Mouse (Mus musculus) effector memory CD4-positive, alpha-beta T cell, adult 7 months (primary cell): ENCODE data around the gene Il4i1. TPM values are rescaled to one million over a fixed set of nuclear protein-coding genes. Genes with fewer than 3 reads are reported as not detected.

Source experiments
- polyA plus RNA-seq: library from polyadenylated mRNA; unstranded; fragments of 100-300 nt; shearing (Covaris generic); gene quantifications from one replicate; pipeline ENCODE4 v1.2.1, GENCODE M21; 2017

The Il4i1 gene
- polyA plus RNA-seq = 0.23 TPM

DNA sequence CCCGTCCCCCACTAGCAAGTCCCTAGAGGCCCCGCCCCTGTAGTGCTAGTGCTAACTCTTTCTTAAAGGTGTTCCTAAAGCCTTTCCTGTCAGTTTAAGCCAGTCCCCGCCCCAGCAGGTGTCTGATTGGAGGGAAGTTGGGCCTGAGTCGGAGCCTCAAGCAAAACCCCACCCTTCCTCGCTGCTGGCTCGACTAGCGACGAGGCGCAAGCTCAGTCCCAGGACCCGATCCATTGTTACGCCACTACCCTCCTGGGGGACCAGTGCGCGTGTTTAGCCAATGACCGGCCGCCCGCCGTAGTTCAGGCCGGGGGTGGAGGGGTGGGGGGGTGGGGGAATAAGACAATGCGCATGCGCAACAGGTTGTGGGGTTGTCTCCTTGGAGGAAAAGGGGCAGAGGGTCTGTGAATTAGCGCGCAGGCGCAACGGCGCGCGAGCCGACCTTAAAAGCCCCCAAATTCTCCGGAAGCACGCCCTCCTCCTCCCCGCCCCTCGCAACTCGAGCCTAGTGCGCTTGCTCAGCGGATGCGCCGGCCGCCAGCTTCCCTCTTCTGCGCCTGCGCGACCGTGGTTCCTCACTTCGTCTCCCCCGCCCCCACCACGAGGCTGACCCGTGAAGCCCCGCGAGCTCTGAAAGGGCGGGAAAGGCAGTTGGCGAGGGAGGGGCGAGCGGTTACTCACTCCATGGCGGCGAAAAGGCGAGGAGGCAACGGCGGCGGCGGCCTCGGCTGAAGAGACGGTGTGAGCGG, at the start of gene Il4i1, which contains the start of gene Nup62:
Il4i1 (plus strand) TSS at position 667 of the 749 bp plus-strand sequence.
Nup62 (plus strand) TSS at position 368 of the 749 bp plus-strand sequence.

GRCm38 (mm10) chr7:44816470-44817021, 359 bp downstream of the Il4i1 start, which contains the start of gene Atf5:
Gene Atf5 (minus strand): TSS chr7:44816658.

DNA sequence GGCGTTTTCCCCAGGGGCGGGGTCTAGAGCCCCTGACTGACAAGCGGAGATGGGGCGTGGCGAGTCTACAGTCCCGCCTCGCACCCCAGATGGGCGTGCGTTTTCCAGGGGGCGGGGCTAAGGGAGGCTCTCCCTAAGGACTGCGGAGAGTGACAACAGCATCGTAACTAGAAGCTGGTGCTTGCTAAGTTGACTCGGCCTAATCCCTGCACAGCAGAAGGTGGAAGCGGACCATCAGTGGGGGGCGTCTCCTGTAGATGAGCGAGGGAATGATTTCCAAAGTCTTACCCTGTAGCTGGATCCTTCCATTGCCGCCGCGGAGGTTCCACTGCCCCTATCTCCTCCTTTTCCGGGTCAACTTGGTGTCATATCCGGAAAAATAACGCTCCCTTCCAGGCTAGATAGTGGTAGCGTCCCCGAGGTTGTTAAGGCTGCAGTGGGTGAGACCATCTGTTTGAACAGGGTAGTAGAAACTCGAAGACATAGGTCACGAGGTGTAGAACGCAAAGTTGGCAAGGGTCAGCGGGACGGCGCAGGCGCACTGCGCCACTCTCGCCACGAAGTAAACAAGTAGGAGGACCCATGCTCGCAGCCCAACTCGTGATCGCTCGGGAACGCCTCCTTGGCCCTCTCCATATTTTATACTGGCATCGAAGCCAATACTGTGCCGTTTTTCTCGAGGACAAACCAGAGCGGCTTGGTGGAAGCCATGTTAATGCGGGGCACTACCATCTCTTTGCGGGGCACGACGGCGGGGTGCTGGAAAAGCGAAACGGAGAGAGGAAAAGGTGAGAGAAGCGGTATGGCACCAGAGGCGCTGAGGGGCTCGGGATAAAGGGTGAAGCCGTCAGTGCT, 32.6 kb downstream of the Il4i1 start, which contains the start of the genes Akt1s1 and Tbc1d17:
Akt1s1 (plus strand) TSS at position 431 of the 855 bp plus-strand sequence.
Tbc1d17 (minus strand) TSS at position 519 of the 855 bp plus-strand sequence.

DNA sequence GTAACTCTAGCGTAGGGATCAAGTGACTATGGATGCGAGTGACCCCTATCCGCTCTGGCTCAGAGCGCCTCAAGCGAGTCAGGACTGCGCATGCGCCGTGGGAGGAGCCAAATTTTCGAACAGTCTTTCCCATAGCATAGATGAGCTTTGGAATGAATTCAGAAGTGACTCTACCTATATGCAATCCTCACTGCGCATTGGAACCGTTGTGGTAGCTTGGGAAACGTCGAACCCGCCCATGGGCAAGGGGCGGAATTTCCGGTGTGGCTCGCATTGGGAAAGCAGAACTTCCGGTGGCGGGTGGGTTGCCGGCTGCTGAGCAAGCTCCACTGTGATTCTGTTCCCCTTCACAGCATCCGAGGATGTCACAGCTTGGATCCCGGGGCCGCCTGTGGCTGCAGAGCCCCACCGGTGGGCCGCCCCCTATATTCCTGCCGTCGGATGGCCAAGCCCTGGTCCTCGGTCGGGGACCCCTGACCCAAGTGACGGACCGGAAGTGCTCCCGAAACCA, 40.9 kb downstream of the Il4i1 start, which contains the start of gene Pnkp:
Pnkp (plus strand) TSS at position 98 of the 511 bp plus-strand sequence.

DNA sequence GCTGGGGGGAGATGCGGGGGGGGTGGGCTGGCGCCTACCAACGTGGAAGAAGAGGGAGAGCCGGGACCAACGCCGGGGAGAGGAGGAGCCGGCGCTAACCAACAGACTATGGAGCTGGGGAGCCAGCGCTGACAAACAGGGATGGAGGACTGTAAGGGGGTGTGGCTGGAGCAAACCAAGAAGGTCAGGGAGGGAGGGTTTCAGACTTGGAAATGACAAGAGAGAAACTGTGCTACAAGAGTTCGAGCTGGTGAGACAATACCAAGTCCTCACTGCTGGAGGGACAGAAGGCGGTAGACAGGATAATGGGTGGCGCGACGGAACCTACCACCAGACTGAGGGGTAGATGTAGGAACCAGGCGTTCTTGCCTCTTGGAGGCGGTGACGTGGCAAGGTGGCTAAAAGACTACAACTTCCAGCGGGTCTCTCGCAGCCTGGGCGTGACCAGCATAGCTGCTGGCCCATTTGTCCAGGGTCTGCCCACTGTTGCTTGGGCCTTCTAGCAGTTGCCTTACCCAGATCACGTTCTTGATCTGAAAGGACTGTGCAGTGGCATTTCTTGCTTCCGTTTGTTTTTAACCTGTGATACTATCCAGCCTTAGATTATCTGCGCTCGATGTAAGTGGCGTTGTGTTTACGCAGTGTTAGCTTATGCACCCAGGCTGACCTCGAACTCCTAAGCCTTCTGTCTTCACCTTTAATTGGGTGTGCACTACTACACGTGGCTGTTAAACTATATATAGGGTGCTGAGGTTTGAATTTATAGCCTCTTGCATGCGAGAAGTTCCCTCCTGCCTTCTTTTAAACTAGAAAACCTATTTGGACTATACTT, 53.7 kb downstream of the Il4i1 start, which contains the start of gene Ptov1:
Ptov1 (minus strand) TSS at position 92 of the 832 bp plus-strand sequence.

Other genes with a start within 250 kb of the Il4i1 start
- not detected for gene Napsa, start 244.0 kb upstream of the Il4i1 start, polyA plus RNA-seq
- gene Kcnc3, start 225.7 kb upstream of the Il4i1 start, polyA plus RNA-seq = 0.16 TPM
- gene Myh14, start 145.5 kb upstream of the Il4i1 start, polyA plus RNA-seq = 0.89 TPM
- not detected for gene Izumo2, start 107.6 kb upstream of the Il4i1 start, polyA plus RNA-seq
- 85.2 TPM for gene Vrk3, start 68.0 kb upstream of the Il4i1 start, polyA plus RNA-seq
- gene Zfp473, start 65.3 kb upstream of the Il4i1 start, polyA plus RNA-seq = 0.40 TPM
- gene Nup62, start 299 bp upstream of the Il4i1 start, polyA plus RNA-seq = 31.8 TPM
- 0.22 TPM for gene Atf5, start 271 bp downstream of the Il4i1 start, polyA plus RNA-seq
- gene Akt1s1, start 32.6 kb downstream of the Il4i1 start, polyA plus RNA-seq = 18.9 TPM
- 66.3 TPM for gene Tbc1d17, start 32.7 kb downstream of the Il4i1 start, polyA plus RNA-seq
- gene Pnkp, start 40.8 kb downstream of the Il4i1 start, polyA plus RNA-seq = 71.7 TPM
- 20.2 TPM for gene Ptov1, start 53.4 kb downstream of the Il4i1 start, polyA plus RNA-seq
- 52.8 TPM for gene Med25, start 76.3 kb downstream of the Il4i1 start, polyA plus RNA-seq
- 18.5 TPM for gene Fuz, start 79.7 kb downstream of the Il4i1 start, polyA plus RNA-seq
- 45.9 TPM for gene Ap2a1, start 113.1 kb downstream of the Il4i1 start, polyA plus RNA-seq
- 0.28 TPM for gene Tsks, start 126.8 kb downstream of the Il4i1 start, polyA plus RNA-seq
- gene Cpt1c, start 158.5 kb downstream of the Il4i1 start, polyA plus RNA-seq = 0.67 TPM
- 143 TPM for gene Prmt1, start 170.2 kb downstream of the Il4i1 start, polyA plus RNA-seq
- gene Irf3, start 181.3 kb downstream of the Il4i1 start, polyA plus RNA-seq = 134 TPM
- 13.6 TPM for gene Bcl2l12, start 182.3 kb downstream of the Il4i1 start, polyA plus RNA-seq
- 22.3 TPM for gene Scaf1, start 200.0 kb downstream of the Il4i1 start, polyA plus RNA-seq
- 25.1 TPM for gene Rras, start 201.6 kb downstream of the Il4i1 start, polyA plus RNA-seq
- gene Prr12, start 236.5 kb downstream of the Il4i1 start, polyA plus RNA-seq = 1.0 TPM
- 78.5 TPM for gene Nosip, start 246.0 kb downstream of the Il4i1 start, polyA plus RNA-seq
- 1.6 TPM for gene Prrg2, start 246.3 kb downstream of the Il4i1 start, polyA plus RNA-seq